Mouse (Mus musculus): ENCODE data around the gene Fbxw13.
A peak's percentile ranks its signal among the peaks of the same experiment; 100 is the strongest.
"Not testable (repeated sequence)": the region's sequence is repeated elsewhere in the genome, so short reads cannot be mapped to it uniquely, and the experiment has no call there.

The Fbxw13 gene

GRCm38 (mm10) chr9:109195875-109196274 is at the start of gene Fbxw13:
Gene Fbxw13, minus strand, starts transcription at chr9:109195975.
- not testable (repeated sequence) for DNase-seq

- DNase-seq, result no peak
These were observed 38.9 kb upstream of the Fbxw13 start, which contains the start of gene Fbxw20 for GRCm38 (mm10) chr9:109234654-109235053. Gene Fbxw20, minus strand, starts transcription at chr9:109234754.

- peak in 1 of 2 experiments; percentile 15 for DNase-seq
These were observed 22.7 kb upstream of the Fbxw13 start for GRCm38 (mm10) chr9:109218449-109218848.

GRCm38 (mm10) chr9:109201347-109201746 is 5.6 kb upstream of the Fbxw13 start:
- not testable (repeated sequence) for DNase-seq

- DNase-seq, result no peak
These were observed 4.6 kb upstream of the Fbxw13 start for GRCm38 (mm10) chr9:109200349-109200748.

GRCm38 (mm10) chr9:109199353-109199752 is 3.6 kb upstream of the Fbxw13 start:
- no peak for DNase-seq

GRCm38 (mm10) chr9:109177208-109177607 is 18.6 kb downstream of the Fbxw13 start:
- DNase-seq, result no peak

- no peak for DNase-seq
These were observed 19.5 kb downstream of the Fbxw13 start for GRCm38 (mm10) chr9:109176301-109176700.

GRCm38 (mm10) chr9:109167316-109167715 is 28.5 kb downstream of the Fbxw13 start:
- DNase-seq, result no peak

- DNase-seq, result no peak
These were observed 33.8 kb downstream of the Fbxw13 start, which contains the start of gene Fbxw21 for GRCm38 (mm10) chr9:109161941-109162340. Gene Fbxw21, minus strand, starts transcription at chr9:109162041.

GRCm38 (mm10) chr9:109140414-109140813 is 55.4 kb downstream of the Fbxw13 start:
- DNase-seq, result peak in 1 of 2 experiments; percentile 26

- DNase-seq, result no peak
These were observed 65.7 kb downstream of the Fbxw13 start for GRCm38 (mm10) chr9:109130076-109130475.
